Mouse (Mus musculus): ENCODE results near the gene Cul1.

GRCm38 (mm10) chr6:47418691-47419090, 34.5 kb upstream of the Cul1 start:
- TF ChIP-seq CTCF (IDR thresholded peaks at IDR 0.05; ENCODE audit: low read depth): no peak
- TF ChIP-seq EP300 (optimal IDR thresholded peaks at IDR 0.05): no peak
